Mouse (Mus musculus): Measurements from ENCODE around the gene Cfap54.

GRCm38 (mm10) chr10:93129345-93129744 lies 47.9 kb upstream of the Cfap54 start:
- TF ChIP-seq POLR2A (IDR thresholded peaks at IDR 0.05; ENCODE audit: low read depth, low read length): no peak
- no peak for TF ChIP-seq CTCF (IDR thresholded peaks at IDR 0.05; ENCODE audit: extremely low read depth, insufficient read depth, insufficient read length, insufficient replicate concordance)

Measured in spleen, adult 2 months (tissue).